Mouse (Mus musculus) lung, embryonic 16.5 days (tissue): ENCODE data around the gene Ube2d3. TPM values are rescaled to one million over a fixed set of nuclear protein-coding genes. Genes with fewer than 3 reads are reported as not detected.

Experiments used
- ATAC-seq: fragments of 200-750 bp; cut with Nextera tagmentation; 2 replicates; pipeline ENCODE4 v1.8.0; 2017; ENCODE audit warnings: low read depth, mild to moderate bottlenecking, moderate library complexity
- H3K27ac ChIP-seq: fragments of 300-500 bp; sonication (generic); 2 replicates; pipeline ENCODE4 v1.5.1; 2014; ENCODE audit warnings: mild to moderate bottlenecking, control low read depth, low read length
- H3K27me3 ChIP-seq: fragments of 300-500 bp; sonication (generic); 2 replicates; pipeline ENCODE4 v1.6.1; 2014; ENCODE audit warnings: low read depth, low read length, mixed read lengths; ENCODE audit not compliant: control insufficient read depth, insufficient read depth
- H3K36me3 ChIP-seq: fragments of 300-500 bp; sonication (generic); 2 replicates; pipeline ENCODE4 v1.6.1; 2014; ENCODE audit warnings: low read length; ENCODE audit not compliant: control insufficient read depth, insufficient read depth
- H3K4me1 ChIP-seq: fragments of 300-500 bp; sonication (generic); replicated peaks from 2 replicates; pipeline ENCODE4 v1.6.1; 2014; ENCODE audit warnings: low read length, mixed read lengths; ENCODE audit not compliant: control insufficient read depth, insufficient read depth
- H3K4me2 ChIP-seq: fragments of 300-500 bp; sonication (generic); 2 replicates; pipeline ENCODE4 v1.6.1; 2014; ENCODE audit warnings: low read depth, low read length, control low read depth
- H3K4me3 ChIP-seq: fragments of 300-500 bp; sonication (generic); 2 replicates; pipeline ENCODE4 v1.5.1; 2014; ENCODE audit warnings: mild to moderate bottlenecking, low read length, control low read depth
- H3K9ac ChIP-seq: fragments of 300-500 bp; sonication (generic); 2 replicates; pipeline ENCODE4 v1.6.1; 2014; ENCODE audit warnings: low read length, control low read depth
- H3K9me3 ChIP-seq: fragments of 300-500 bp; sonication (generic); 2 replicates; pipeline ENCODE4 v1.6.1; 2016; ENCODE audit warnings: low read length; ENCODE audit not compliant: control insufficient read depth
- WGBS: fragments of 180-500 bp; shearing (Covaris S2); extraction: QIAGEN DNeasy Blood & Tissue Kit; methylation state at CpG from one replicate; pipeline ENCODE4 v1.1.7; 2014; 5-methylcytosine and 5-hydroxymethylcytosine counted together
- polyA plus RNA-seq: library from polyadenylated mRNA; unstranded; fragments of >200 nt; fragmentation: Nextera tagmentation; extraction: Ambion mirVana; gene quantifications from 2 replicates; pipeline ENCODE4 v1.2.1, GENCODE M21; 2015

Gene Ube2d3
- polyA plus RNA-seq, 1 experiment from 2014 or later, result 516 TPM

DNA sequence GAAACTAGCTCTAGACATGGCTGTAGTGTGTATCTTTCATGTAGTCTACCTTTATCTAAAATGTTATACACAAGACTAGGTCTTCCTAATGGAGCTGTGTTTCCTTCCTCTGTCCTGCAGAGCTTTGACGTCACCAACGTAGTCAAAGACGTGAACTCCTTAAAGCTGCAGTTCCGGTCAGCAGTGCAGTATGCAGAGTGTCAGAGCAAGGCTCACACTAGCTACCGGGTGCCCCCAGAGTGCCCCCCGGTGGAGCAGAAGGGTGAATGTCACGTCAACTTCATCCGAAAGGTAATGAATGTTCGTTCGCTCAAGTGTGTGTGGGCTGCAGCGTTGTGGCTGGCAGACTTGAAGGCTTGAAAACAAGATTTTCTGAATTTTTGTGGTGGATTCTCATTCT, 73.7 kb downstream of the Ube2d3 start:
- ATAC-seq, result peak; percentile 66; the same call in 1 of the 2 replicates
- H3K4me3 ChIP-seq, result no peak overlapping the region
- no peak overlapping the region for H3K27ac ChIP-seq
- no peaks in the 10 kb centered on the region for H3K9me3 ChIP-seq
- 38% methylated on average over 11 of the region's 11 CpGs for WGBS
- no peak overlapping the region for H3K9ac ChIP-seq
- peak overlapping the region; percentile 22; the same call in 1 of the 2 replicates for H3K4me2 ChIP-seq
- H3K36me3 ChIP-seq, result no peaks in the 10 kb centered on the region
- peaks cover 8% of the 10 kb centered on the region; the same call in 1 of the 2 replicates for H3K4me1 ChIP-seq
- H3K27me3 ChIP-seq, result no peaks in the 10 kb centered on the region

DNA sequence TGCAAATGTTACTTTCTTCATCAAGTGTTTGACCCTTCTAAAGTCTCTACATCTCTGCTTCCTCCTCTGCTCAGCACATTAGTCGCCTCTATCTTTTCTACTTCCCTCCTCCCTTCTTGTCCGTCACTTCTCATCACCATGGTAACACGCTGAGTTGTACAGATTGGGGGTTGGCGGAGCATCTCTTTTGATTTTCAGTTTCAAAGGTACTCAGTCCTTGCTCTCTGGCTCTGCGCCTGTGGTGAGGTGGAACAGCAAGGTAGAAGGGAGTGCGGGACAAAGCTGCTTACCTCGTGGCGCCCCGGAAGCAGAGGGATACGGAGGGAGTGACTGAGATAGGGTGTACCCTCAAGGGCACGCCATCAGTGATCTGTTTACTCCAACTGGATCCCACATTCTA, 75.3 kb downstream of the Ube2d3 start:
- 41% methylated on average over 11 of the region's 11 CpGs for WGBS
- H3K27me3 ChIP-seq, result no peaks in the 10 kb centered on the region
- H3K9me3 ChIP-seq, result no peaks in the 10 kb centered on the region
- ATAC-seq, result no peak
- H3K4me2 ChIP-seq, result no peak overlapping the region
- no peak overlapping the region for H3K9ac ChIP-seq
- no peak overlapping the region for H3K27ac ChIP-seq
- H3K4me1 ChIP-seq, result peaks cover 14% of the 10 kb centered on the region; the same call in 1 of the 2 replicates
- H3K4me3 ChIP-seq, result no peak overlapping the region
- no peaks in the 10 kb centered on the region for H3K36me3 ChIP-seq

DNA sequence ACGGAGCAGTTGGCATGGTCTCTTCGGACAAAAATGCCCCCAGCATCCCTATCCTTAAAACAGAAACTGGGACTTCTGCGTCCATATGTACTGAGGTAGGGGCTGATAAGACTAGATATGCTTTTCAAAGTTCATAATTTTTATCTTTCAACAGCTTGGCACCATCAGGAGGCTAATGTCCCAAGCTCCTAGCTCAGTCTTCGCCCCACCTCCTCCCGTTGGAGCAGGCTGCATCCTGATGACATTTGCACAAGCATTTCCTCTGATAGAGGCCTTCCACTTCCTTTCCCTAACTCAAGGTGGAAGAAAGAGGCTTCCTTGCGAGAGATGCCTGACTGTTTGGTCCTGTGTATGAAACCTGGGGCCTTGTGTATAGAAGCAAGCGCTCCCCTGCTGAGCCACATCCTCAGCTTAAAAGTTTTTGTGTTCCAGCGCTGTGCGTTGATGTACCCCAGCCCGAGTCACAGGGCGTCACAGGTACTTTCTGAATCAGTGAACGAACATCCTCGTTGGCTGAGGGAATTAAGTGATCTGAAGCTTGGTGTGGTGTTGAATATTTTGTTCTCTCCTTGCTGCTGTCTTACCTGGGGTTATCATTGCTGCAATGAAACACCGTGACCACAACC, 76.0 kb downstream of the Ube2d3 start:
- no peak for ATAC-seq
- Histone ChIP-seq H3K4me2 (no peak overlapping the region), H3K4me1 (peaks cover 14% of the 10 kb centered on the region; the same call in 1 of the 2 replicates), H3K27me3 (no peaks in the 10 kb centered on the region), H3K36me3 (no peaks in the 10 kb centered on the region), H3K4me3 (no peak overlapping the region), H3K9ac (no peak overlapping the region), H3K27ac (no peak overlapping the region), H3K9me3 (no peaks in the 10 kb centered on the region)
- WGBS, result 72% methylated on average over 14 of the region's 14 CpGs

DNA sequence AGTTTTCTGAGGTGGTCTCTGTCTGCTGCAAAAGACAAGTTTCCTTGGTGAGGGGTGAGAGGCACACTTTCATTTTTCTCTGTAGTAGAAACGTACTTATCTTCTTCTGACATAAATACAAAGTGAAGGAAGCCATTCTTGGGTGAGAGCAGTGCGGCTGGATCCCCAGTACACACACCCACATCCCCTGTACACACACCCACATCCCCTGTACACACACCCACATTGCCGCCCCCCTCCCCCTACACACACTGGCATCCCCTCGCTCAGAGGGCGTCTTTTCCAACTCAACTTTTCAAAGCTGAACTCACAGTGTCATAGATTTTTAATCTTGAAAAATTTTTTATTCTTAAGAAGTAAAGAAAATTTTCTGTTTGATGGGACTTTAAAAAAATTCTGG, 77.3 kb downstream of the Ube2d3 start:
- no peaks in the 10 kb centered on the region for H3K27me3 ChIP-seq
- H3K9ac ChIP-seq, result no peak overlapping the region
- H3K4me3 ChIP-seq, result no peak overlapping the region
- H3K4me1 ChIP-seq, result peaks cover 14% of the 10 kb centered on the region; the same call in 1 of the 2 replicates
- no peaks in the 10 kb centered on the region for H3K36me3 ChIP-seq
- 64% methylated on average over 5 of the region's 5 CpGs for WGBS
- H3K9me3 ChIP-seq, result no peaks in the 10 kb centered on the region
- no peak overlapping the region for H3K27ac ChIP-seq
- no peak overlapping the region for H3K4me2 ChIP-seq
- no peak for ATAC-seq

DNA sequence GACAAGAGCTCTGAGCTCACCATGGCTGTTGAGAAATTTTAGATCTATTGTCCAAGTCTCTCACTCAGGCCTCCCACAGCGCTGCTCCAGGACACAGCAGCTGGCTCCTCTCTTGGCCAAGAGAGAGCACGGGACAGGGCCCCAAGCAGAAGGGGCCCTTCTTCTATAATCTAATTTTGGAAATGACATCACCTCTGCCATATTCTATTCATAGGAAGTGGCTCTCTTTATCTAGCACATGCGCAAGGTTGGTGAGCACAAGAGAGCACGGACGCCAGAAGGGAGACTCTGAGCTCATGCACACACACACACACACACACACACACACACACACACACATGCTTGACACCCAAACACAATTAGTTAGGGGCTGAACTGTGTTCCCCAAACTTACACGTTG, 78.9 kb downstream of the Ube2d3 start:
- peak; percentile 95 for ATAC-seq
- Histone ChIP-seq H3K4me3 (no peak overlapping the region), H3K4me1 (peaks cover 17% of the 10 kb centered on the region), H3K4me2 (no peak overlapping the region), H3K9ac (no peak overlapping the region), H3K9me3 (no peaks in the 10 kb centered on the region), H3K36me3 (no peaks in the 10 kb centered on the region), H3K27ac (no peak overlapping the region), H3K27me3 (no peaks in the 10 kb centered on the region)
- 17% methylated on average over 6 of the region's 6 CpGs for WGBS

Other genes with a start within 250 kb of the Ube2d3 start
- gene Cenpe, start 225.6 kb upstream of the Ube2d3 start, polyA plus RNA-seq, result 26.5 and 28.6 TPM in 2 replicates
- gene Bdh2, start 156.9 kb upstream of the Ube2d3 start, polyA plus RNA-seq, result 8.0 and 8.3 TPM in 2 replicates
- 1.1 and 1.8 TPM in 2 replicates for gene Slc9b2, start 130.4 kb upstream of the Ube2d3 start, polyA plus RNA-seq
- 0.16 and 0.34 TPM in 2 replicates for gene Slc9b1, start 90.1 kb upstream of the Ube2d3 start, polyA plus RNA-seq
- 60.3 and 62.8 TPM in 2 replicates for gene Cisd2, start 14.2 kb upstream of the Ube2d3 start, polyA plus RNA-seq
- gene Manba, start 47.5 kb downstream of the Ube2d3 start, polyA plus RNA-seq, result 11.2 and 11.8 TPM in 2 replicates